Mouse (Mus musculus): Measurements from ENCODE around the gene Tmem268. TPM values are rescaled to one million over a fixed set of nuclear protein-coding genes. Genes with fewer than 3 reads are reported as not detected.
A peak's percentile ranks its signal among the peaks of the same experiment; 100 is the strongest.

Gene Tmem268
- polyA plus RNA-seq, 1 experiment from 2014 or later = 17.3 TPM

GRCm38 (mm10) chr4:63545231-63545958 is 13.2 kb upstream of the Tmem268 start:
- ATAC-seq = peak; percentile 19
- H3K9ac ChIP-seq (replicated peaks) = peak overlapping the region; percentile 82
- no peak for TF ChIP-seq CTCF (IDR thresholded peaks at IDR 0.05; ENCODE audit: low read depth)
- TF ChIP-seq EP300 (IDR thresholded peaks at IDR 0.05; ENCODE audit: low read depth) = no peak

GRCm38 (mm10) chr4:63546441-63547055 is 12.0 kb upstream of the Tmem268 start:
- Histone ChIP-seq H3K27me3 (ENCODE audit: insufficient read depth, low read length) (no peaks in the 10 kb centered on the region), H3K27ac (ENCODE audit: low read depth) (no peak overlapping the region; the same call in 1 of the 2 replicates), H3K4me2 (ENCODE audit: low read depth, low read length) (peak overlapping the region; percentile 72), H3K9me3 (ENCODE audit: low read length) (no peaks in the 10 kb centered on the region), H3K36me3 (replicated peaks; ENCODE audit: insufficient read depth, low read length) (peaks cover 27% of the 10 kb centered on the region), H3K4me1 (ENCODE audit: insufficient read depth) (peaks cover 30% of the 10 kb centered on the region), H3K4me3 (ENCODE audit: low read depth, low read length) (peak overlapping the region; percentile 64), H3K9ac (replicated peaks) (peak overlapping the region; percentile 82; the same call in 1 of the 2 replicates)
- TF ChIP-seq CTCF (IDR thresholded peaks at IDR 0.05; ENCODE audit: low read depth) (no peak), EP300 (IDR thresholded peaks at IDR 0.05; ENCODE audit: low read depth) (no peak)
- WGBS (ENCODE audit: insufficient replicate concordance) = 64% methylated on average over 6 of the region's 6 CpGs
- DNase-seq (no peak), ATAC-seq (no peak)

More at GRCm38 (mm10) chr4:63545231-63545958, 13.2 kb upstream of the Tmem268 start:
- H3K4me2 ChIP-seq (ENCODE audit: low read depth, low read length) = peak overlapping the region; percentile 72
- H3K9me3 ChIP-seq (ENCODE audit: low read length) = no peaks in the 10 kb centered on the region
- peak overlapping the region; percentile 88 for H3K27ac ChIP-seq (ENCODE audit: low read depth)
- peaks cover 30% of the 10 kb centered on the region for H3K4me1 ChIP-seq (ENCODE audit: insufficient read depth)
- no peaks in the 10 kb centered on the region for H3K27me3 ChIP-seq (ENCODE audit: insufficient read depth, low read length)
- H3K36me3 ChIP-seq (replicated peaks; ENCODE audit: insufficient read depth, low read length) = peaks cover 16% of the 10 kb centered on the region
- no peak for DNase-seq
- WGBS (ENCODE audit: insufficient replicate concordance) = 16% methylated on average over 26 of the region's 26 CpGs
- peak overlapping the region; percentile 64 for H3K4me3 ChIP-seq (ENCODE audit: low read depth, low read length)

- WGBS (ENCODE audit: insufficient replicate concordance) = 45% methylated on average over 1 of the region's 1 CpGs
- Histone ChIP-seq H3K4me3 (ENCODE audit: low read depth, low read length) (no peak overlapping the region), H3K27ac (ENCODE audit: low read depth) (no peak overlapping the region), H3K4me1 (ENCODE audit: insufficient read depth) (peaks cover 30% of the 10 kb centered on the region), H3K4me2 (ENCODE audit: low read depth, low read length) (0 out of 2 replicates have a peak overlapping the region, but pooled peaks have one; percentile 72), H3K9me3 (ENCODE audit: low read length) (no peaks in the 10 kb centered on the region), H3K36me3 (replicated peaks; ENCODE audit: insufficient read depth, low read length) (peaks cover 39% of the 10 kb centered on the region), H3K9ac (replicated peaks) (no peak overlapping the region), H3K27me3 (ENCODE audit: insufficient read depth, low read length) (no peaks in the 10 kb centered on the region)
- TF ChIP-seq CTCF (IDR thresholded peaks at IDR 0.05; ENCODE audit: low read depth) (no peak), EP300 (IDR thresholded peaks at IDR 0.05; ENCODE audit: low read depth) (no peak)
- ATAC-seq (no peak), DNase-seq (peak; percentile 15)
Measured at GRCm38 (mm10) chr4:63547799-63548198, 10.8 kb upstream of the Tmem268 start.

- H3K4me1 ChIP-seq (ENCODE audit: insufficient read depth) = peaks cover 33% of the 10 kb centered on the region
- TF ChIP-seq EP300 (IDR thresholded peaks at IDR 0.05; ENCODE audit: low read depth) = no peak
- H3K9ac ChIP-seq (replicated peaks) = no peak overlapping the region
- H3K4me3 ChIP-seq (ENCODE audit: low read depth, low read length) = no peak overlapping the region
- H3K9me3 ChIP-seq (ENCODE audit: low read length) = no peaks in the 10 kb centered on the region
- H3K36me3 ChIP-seq (replicated peaks; ENCODE audit: insufficient read depth, low read length) = peaks cover 44% of the 10 kb centered on the region
- H3K4me2 ChIP-seq (ENCODE audit: low read depth, low read length) = no peak overlapping the region
- no peak overlapping the region for H3K27ac ChIP-seq (ENCODE audit: low read depth)
- 76% methylated on average over 3 of the region's 3 CpGs for WGBS (ENCODE audit: insufficient replicate concordance)
- no peak for ATAC-seq
- no peaks in the 10 kb centered on the region for H3K27me3 ChIP-seq (ENCODE audit: insufficient read depth, low read length)
- no peak for DNase-seq
Measured at GRCm38 (mm10) chr4:63548491-63548890, 10.1 kb upstream of the Tmem268 start.

- Histone ChIP-seq H3K27me3 (ENCODE audit: insufficient read depth, low read length) (no peaks in the 10 kb centered on the region), H3K4me3 (ENCODE audit: low read depth, low read length) (no peak overlapping the region), H3K9me3 (ENCODE audit: low read length) (no peaks in the 10 kb centered on the region), H3K4me1 (ENCODE audit: insufficient read depth) (peaks cover 37% of the 10 kb centered on the region), H3K36me3 (replicated peaks; ENCODE audit: insufficient read depth, low read length) (peaks cover 44% of the 10 kb centered on the region), H3K9ac (replicated peaks) (no peak overlapping the region), H3K27ac (ENCODE audit: low read depth) (no peak overlapping the region), H3K4me2 (ENCODE audit: low read depth, low read length) (no peak overlapping the region)
- WGBS (ENCODE audit: insufficient replicate concordance) = 86% methylated on average over 3 of the region's 3 CpGs
- DNase-seq = no peak
- no peak for TF ChIP-seq CTCF (IDR thresholded peaks at IDR 0.05; ENCODE audit: low read depth)
- TF ChIP-seq EP300 (IDR thresholded peaks at IDR 0.05; ENCODE audit: low read depth) = no peak
- ATAC-seq = no peak
Measured at GRCm38 (mm10) chr4:63550908-63551307, 7.7 kb upstream of the Tmem268 start.

- Histone ChIP-seq H3K4me2 (ENCODE audit: low read depth, low read length) (no peak overlapping the region), H3K27ac (ENCODE audit: low read depth) (peak overlapping the region; percentile 71), H3K4me1 (ENCODE audit: insufficient read depth) (peaks cover 36% of the 10 kb centered on the region), H3K4me3 (ENCODE audit: low read depth, low read length) (no peak overlapping the region), H3K9ac (replicated peaks) (no peak overlapping the region), H3K27me3 (ENCODE audit: insufficient read depth, low read length) (no peaks in the 10 kb centered on the region), H3K36me3 (replicated peaks; ENCODE audit: insufficient read depth, low read length) (peaks cover 41% of the 10 kb centered on the region), H3K9me3 (ENCODE audit: low read length) (no peaks in the 10 kb centered on the region)
- TF ChIP-seq CTCF (IDR thresholded peaks at IDR 0.05; ENCODE audit: low read depth) (no peak), EP300 (IDR thresholded peaks at IDR 0.05; ENCODE audit: low read depth) (no peak)
- no peak for DNase-seq
- ATAC-seq = no peak
- 85% methylated on average over 1 of the region's 1 CpGs for WGBS (ENCODE audit: insufficient replicate concordance)
Measured at GRCm38 (mm10) chr4:63552865-63553264, 5.7 kb upstream of the Tmem268 start.
